Mouse (Mus musculus) cortical plate, adult 2 months (tissue): Measurements from ENCODE around the gene Tcf12.

Experiments
- CTCF ChIP-seq: fragments of 200-500 bp; IDR thresholded peaks from 2 replicates; pipeline ENCODE4 v1.5.1; 2011; ENCODE audit warnings: mild to moderate bottlenecking, control low read depth, low read length; ENCODE audit not compliant: insufficient read depth; ENCODE audit errors: extremely low read depth
- POLR2A ChIP-seq: fragments of 200-500 bp; IDR thresholded peaks from 2 replicates; pipeline ENCODE4 v1.6.1; 2011; ENCODE audit warnings: mild to moderate bottlenecking, low read length, control low read depth; ENCODE audit not compliant: insufficient read depth; ENCODE audit errors: extremely low read depth

- TF ChIP-seq POLR2A (no peak), CTCF (no peak)
Observed at GRCm38 (mm10) chr9:72053144-72053543, 58.5 kb downstream of the Tcf12 start.
